8 mouse cellular contexts compared by ENCODE assay signal in genomic region chr11:75486601-75487285, GRCm38 (mm10). TPM values are rescaled to one million over a fixed set of nuclear protein-coding genes. Genes with fewer than 3 reads are reported as not detected.
DNase-seq lines count a peak whose midpoint lies in the region; ATAC-seq and TF ChIP-seq lines count a peak whose summit lies in the region.

Prpf8 (plus strand) TSS chr11:75486816.

- H3K9ac ChIP-seq in ES-Bruce4 (ENCODE audit: low read depth, poor library complexity, severe bottlenecking) = peak within 1 kb of the TSS; percentile 98
- peak within 1 kb of the TSS; percentile 92 for H3K9ac ChIP-seq in forebrain, embryonic 14.5 days (ENCODE audit: low read length)
- peak within 1 kb of the TSS; percentile 94 for H3K9ac ChIP-seq in neural tube, embryonic 15.5 days (replicated peaks)

- peak within 1 kb of the TSS; percentile 96 for H3K4me2 ChIP-seq in forebrain, embryonic 14.5 days (ENCODE audit: low read length)
- H3K4me2 ChIP-seq in neural tube, embryonic 15.5 days = peak within 1 kb of the TSS; percentile 96

- H3K27me3 ChIP-seq in ES-Bruce4 (ENCODE audit: control insufficient read depth, insufficient read depth, low read length, poor library complexity, severe bottlenecking) = no peaks in the 10 kb centered on the region
- H3K27me3 ChIP-seq in forebrain, embryonic 14.5 days (replicated peaks; ENCODE audit: control insufficient read depth, insufficient read depth, low read length) = no peaks in the 10 kb centered on the region
- no peaks in the 10 kb centered on the region; the same call in 1 of the 2 replicates for H3K27me3 ChIP-seq in neural tube, embryonic 15.5 days (replicated peaks)

- TF ChIP-seq POLR2A in ES-Bruce4 (IDR thresholded peaks at IDR 0.05; ENCODE audit: insufficient read depth, low read length) = peak; percentile 56

- no peak within 1 kb of the TSS for H3K27ac ChIP-seq in ES-Bruce4 (ENCODE audit: insufficient read depth, low read length)
- peak within 1 kb of the TSS; percentile 61; the same call in 1 of the 2 replicates for H3K27ac ChIP-seq in forebrain, embryonic 14.5 days (ENCODE audit: low read depth, low read length)
- H3K27ac ChIP-seq in neural tube, embryonic 15.5 days (replicated peaks) = peak within 1 kb of the TSS; percentile 81

- peak; percentile 99 for DNase-seq in forebrain, embryonic 14.5 days (ENCODE audit: low spot score)
- DNase-seq in heart, postnatal 14 days = peak; percentile 95 to 97
- peak; percentile 99 for DNase-seq in layer of hippocampus, adult 11-12 months (ENCODE audit: low spot score)
- DNase-seq in lung, adult 18-20 months = peak; percentile 98
- peak; percentile 97 for DNase-seq in testis, postnatal 14 days (ENCODE audit: low spot score)

- H3K4me3 ChIP-seq in ES-Bruce4 (ENCODE audit: low read depth, low read length) = peak within 1 kb of the TSS; percentile 84
- peak within 1 kb of the TSS; percentile 98 for H3K4me3 ChIP-seq in forebrain, embryonic 14.5 days (ENCODE audit: low read depth, low read length)
- H3K4me3 ChIP-seq in neural tube, embryonic 15.5 days (replicated peaks) = peak within 1 kb of the TSS; percentile 76

- TF ChIP-seq EP300 in ES-Bruce4 (IDR thresholded peaks at IDR 0.05; ENCODE audit: insufficient read depth, low read depth, low read length) = 0 out of 2 replicates have a peak, but pooled peaks have one; percentile 10

- H3K36me3 ChIP-seq in ES-Bruce4 (ENCODE audit: control insufficient read depth, insufficient read depth, low read length, poor library complexity, severe bottlenecking) = peaks cover 32% of the 10 kb centered on the region
- peaks cover 26% of the 10 kb centered on the region for H3K36me3 ChIP-seq in forebrain, embryonic 14.5 days (ENCODE audit: control insufficient read depth, insufficient read depth, low read length)
- H3K36me3 ChIP-seq in neural tube, embryonic 15.5 days = peaks cover 28% of the 10 kb centered on the region

- no peaks in the 10 kb centered on the region for H3K4me1 ChIP-seq in ES-Bruce4 (ENCODE audit: control insufficient read depth, insufficient read depth, low read length)
- peaks cover 8% of the 10 kb centered on the region for H3K4me1 ChIP-seq in forebrain, embryonic 14.5 days (ENCODE audit: control insufficient read depth, insufficient read depth, low read length)
- peaks cover 17% of the 10 kb centered on the region for H3K4me1 ChIP-seq in neural tube, embryonic 15.5 days

- peak; percentile 100 for ATAC-seq in cerebellum, adult (ENCODE audit: insufficient number of reproducible peaks, low FRiP score, low TSS enrichment)
- peak; percentile 100 for ATAC-seq in forebrain, embryonic 14.5 days
- ATAC-seq in neural tube, embryonic 15.5 days (ENCODE audit: low FRiP score) = peak; percentile 100

- WGBS in forebrain, embryonic 14.5 days = under 1% methylated on average over 51 of the region's 52 CpGs
- WGBS in neural tube, embryonic 15.5 days = under 1% methylated on average over 52 of the region's 52 CpGs

- intact Hi-C loops in heart, postnatal 14 days (cut with DNase I) = loop anchor here (2.0 to 10.0 kb wide), 3 partner anchors 18 to 302 kb away; partner anchors contain the start of gene Wdr81

- TF ChIP-seq CTCF in ES-Bruce4 (IDR thresholded peaks at IDR 0.05; ENCODE audit: low read depth, low read length) = no peak

- H3K9me3 ChIP-seq in ES-Bruce4 (replicated peaks; ENCODE audit: control insufficient read depth, insufficient read depth, low read length, poor library complexity, severe bottlenecking) = no peaks in the 10 kb centered on the region
- no peaks in the 10 kb centered on the region for H3K9me3 ChIP-seq in forebrain, embryonic 14.5 days (replicated peaks; ENCODE audit: control insufficient read depth, low read length)
- H3K9me3 ChIP-seq in neural tube, embryonic 15.5 days (replicated peaks) = no peaks in the 10 kb centered on the region

RNA-seq across cellular contexts. Expression of gene Prpf8, which starts in this region (rescaled TPM):
- 210 and 212 TPM in 2 replicates for polyA plus RNA-seq in ES-Bruce4 (2011; ENCODE audit: insufficient read depth, insufficient read length, low read depth, missing spikeins)
- 67.0 and 73.1 TPM in 2 replicates for polyA plus RNA-seq in forebrain, embryonic 14.5 days (2014; fragmentation: Nextera tagmentation; extraction: Ambion mirVana)
- total RNA-seq in heart, postnatal 14 days (2021) = 10 to 100 TPM; 84.8 to 93.3 TPM
- polyA plus RNA-seq in neural tube, embryonic 15.5 days (2015; fragmentation: Nextera tagmentation; extraction: Ambion mirVana) = 43.9 and 44.3 TPM in 2 replicates
